Mouse (Mus musculus): ENCODE measurements around the gene Vat1l.

DNA sequence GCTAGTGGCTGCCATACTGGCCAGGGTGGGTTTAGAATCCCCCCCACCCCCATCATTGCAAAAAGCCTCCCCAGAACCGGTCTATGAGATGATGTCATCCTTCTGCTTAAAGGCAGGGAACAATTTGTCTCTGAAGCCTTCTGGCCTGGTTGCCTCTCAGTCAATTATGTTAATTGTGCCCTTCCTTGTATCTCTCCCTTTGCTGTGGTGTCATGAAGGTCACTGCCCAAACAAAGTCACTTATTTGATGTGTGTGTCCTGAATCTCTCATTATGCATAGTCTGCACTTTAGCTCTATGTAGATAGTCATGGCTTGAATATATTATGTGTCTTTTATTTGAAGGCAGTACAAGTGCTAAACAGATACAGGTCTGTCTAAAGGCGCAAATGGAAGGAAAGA, 92.8 kb downstream of the Vat1l start:
- TF ChIP-seq CTCF (IDR thresholded peaks at IDR 0.05; ENCODE audit: low read depth, low read length) (no peak), POLR2AphosphoS5 (IDR thresholded peaks at IDR 0.05; ENCODE audit: insufficient replicate concordance, low read depth, low read length) (no peak), GATA1 (IDR thresholded peaks at IDR 0.05; ENCODE audit: borderline replicate concordance, low read length) (no peak), TAL1 (conservative IDR thresholded peaks at IDR 0.05; ENCODE audit: low read depth, low read length) (no peak)

All from G1E (cell line).